Mouse (Mus musculus) bone marrow, adult 2 months (tissue): Measurements from ENCODE around the gene Baz2b.

Experiments used
- CTCF ChIP-seq: fragments of 200-500 bp; IDR thresholded peaks from 2 replicates; pipeline ENCODE4 v1.5.1; 2011; ENCODE audit warnings: low read length, control low read depth; ENCODE audit not compliant: control insufficient read depth, insufficient read depth
- POLR2A ChIP-seq: fragments of 200-500 bp; IDR thresholded peaks from 2 replicates; pipeline ENCODE4 v1.6.1; 2011; ENCODE audit warnings: low read depth, mild to moderate bottlenecking, control low read depth, low read length, borderline replicate concordance; ENCODE audit not compliant: control insufficient read depth

GRCm38 (mm10) chr2:60042699-60043098 lies 166.9 kb downstream of the Baz2b start:
- TF ChIP-seq POLR2A (no peak), CTCF (no peak)
